Mouse (Mus musculus) bone marrow, adult 2 months (tissue): ENCODE results near the gene Serbp1. TPM values are rescaled to one million over a fixed set of nuclear protein-coding genes. Genes with fewer than 3 reads are reported as not detected.

Experiments used
- H3K27ac ChIP-seq: fragments of 200-500 bp; 2 replicates; pipeline ENCODE4 v1.5.1; 2012; ENCODE audit warnings: low read depth, mild to moderate bottlenecking, control low read depth, inconsistent platforms, low read length; ENCODE audit not compliant: control insufficient read depth, poor library complexity, insufficient read depth
- H3K4me1 ChIP-seq: fragments of 200-500 bp; 2 replicates; pipeline ENCODE4 v1.6.1; 2011; ENCODE audit warnings: low read length; ENCODE audit not compliant: control insufficient read depth, insufficient read depth
- H3K4me3 ChIP-seq: fragments of 200-500 bp; replicated peaks from 2 replicates; pipeline ENCODE3; 2011; ENCODE audit warnings: mild to moderate bottlenecking, low read depth, low read length, control low read depth; ENCODE audit not compliant: control insufficient read depth
- CTCF ChIP-seq: fragments of 200-500 bp; IDR thresholded peaks from 2 replicates; pipeline ENCODE4 v1.5.1; 2011; ENCODE audit warnings: low read length, control low read depth; ENCODE audit not compliant: control insufficient read depth, insufficient read depth
- POLR2A ChIP-seq: fragments of 200-500 bp; IDR thresholded peaks from 2 replicates; pipeline ENCODE4 v1.6.1; 2011; ENCODE audit warnings: low read depth, mild to moderate bottlenecking, control low read depth, low read length, borderline replicate concordance; ENCODE audit not compliant: control insufficient read depth
- WGBS: fragments of 180-500 bp; shearing (Covaris S2); methylation state at CpG from one replicate; pipeline ENCODE4 v1.1.7; 2018; 5-methylcytosine and 5-hydroxymethylcytosine counted together
- polyA plus RNA-seq: library from polyadenylated mRNA; stranded (reverse); fragments of >200 nt; gene quantifications from 2 replicates; pipeline ENCODE4 v1.2.4, GENCODE M21; 2011; ENCODE audit warnings: low replicate concordance; ENCODE audit not compliant: missing spikeins, insufficient read depth, insufficient read length

Serbp1 gene
- 394 and 479 TPM in 2 replicates for polyA plus RNA-seq

GRCm38 (mm10) chr6:67237977-67238376, at the start of gene Serbp1:
Gene Serbp1, plus strand, starts transcription at chr6:67238176.
- TF ChIP-seq POLR2A (no peak), CTCF (no peak)
- Histone ChIP-seq H3K27ac (no peak within 1 kb of the TSS), H3K4me3 (no peak within 1 kb of the TSS), H3K4me1 (no peaks in the 10 kb centered on the region)
- 83% methylated on average over 12 of the region's 12 CpGs for WGBS

- no peak for TF ChIP-seq POLR2A
- TF ChIP-seq CTCF, result no peak
- Histone ChIP-seq H3K4me1 (no peaks in the 10 kb centered on the region; the same call in none of the 2 replicates), H3K27ac (no peak overlapping the region), H3K4me3 (no peak overlapping the region)
- 73% methylated on average over 2 of the region's 2 CpGs for WGBS
Measured at GRCm38 (mm10) chr6:67193591-67193990, 44.4 kb upstream of the Serbp1 start.

GRCm38 (mm10) chr6:67194606-67195005, 43.4 kb upstream of the Serbp1 start:
- Histone ChIP-seq H3K4me1 (no peaks in the 10 kb centered on the region; the same call in none of the 2 replicates), H3K4me3 (no peak overlapping the region), H3K27ac (no peak overlapping the region)
- WGBS, result 83% methylated on average over 6 of the region's 6 CpGs
- TF ChIP-seq POLR2A (no peak), CTCF (no peak)

GRCm38 (mm10) chr6:67195148-67195611, 42.8 kb upstream of the Serbp1 start:
- WGBS, result 71% methylated on average over 7 of the region's 7 CpGs

GRCm38 (mm10) chr6:67196821-67197220, 41.2 kb upstream of the Serbp1 start:
- H3K27ac ChIP-seq, result no peak overlapping the region
- H3K4me3 ChIP-seq, result no peak overlapping the region
- no peaks in the 10 kb centered on the region; the same call in none of the 2 replicates for H3K4me1 ChIP-seq
- TF ChIP-seq POLR2A, result no peak
- TF ChIP-seq CTCF, result no peak
- WGBS, result 84% methylated on average over 6 of the region's 6 CpGs

More at GRCm38 (mm10) chr6:67195148-67195611, 42.8 kb upstream of the Serbp1 start:
- Histone ChIP-seq H3K27ac (no peak overlapping the region), H3K4me3 (no peak overlapping the region), H3K4me1 (no peaks in the 10 kb centered on the region; the same call in none of the 2 replicates)
- TF ChIP-seq POLR2A (no peak), CTCF (no peak)

GRCm38 (mm10) chr6:67198085-67198484, 39.9 kb upstream of the Serbp1 start:
- H3K27ac ChIP-seq, result no peak overlapping the region
- TF ChIP-seq CTCF (peak; percentile 56), POLR2A (no peak)
- no peaks in the 10 kb centered on the region; the same call in none of the 2 replicates for H3K4me1 ChIP-seq
- WGBS, result 27% methylated on average over 4 of the region's 4 CpGs
- H3K4me3 ChIP-seq, result no peak overlapping the region

GRCm38 (mm10) chr6:67200715-67201322, 37.2 kb upstream of the Serbp1 start:
- H3K4me3 ChIP-seq, result no peak overlapping the region
- no peaks in the 10 kb centered on the region; the same call in 1 of the 2 replicates for H3K4me1 ChIP-seq
- 66% methylated on average over 5 of the region's 5 CpGs for WGBS
- TF ChIP-seq POLR2A (no peak), CTCF (no peak)
- H3K27ac ChIP-seq, result no peak overlapping the region

- 88% methylated on average over 35 of the region's 35 CpGs for WGBS
- TF ChIP-seq POLR2A (no peak), CTCF (no peak)
- Histone ChIP-seq H3K4me1 (no peaks in the 10 kb centered on the region), H3K4me3 (no peak overlapping the region), H3K27ac (no peak overlapping the region)
Measured at GRCm38 (mm10) chr6:67205081-67206037, 32.6 kb upstream of the Serbp1 start.
